Mouse (Mus musculus) ZHBTc4 (cell line): ENCODE results near the gene Mfsd4b1.

Experiments used
- DNase-seq: peaks from one replicate; pipeline ENCODE4 v3.0.0-alpha.2; 2011; ENCODE audit warnings: low read depth, low spot score

Mfsd4b1 gene

GRCm38 (mm10) chr10:40024554-40025428, at the start of gene Mfsd4b1:
Gene Mfsd4b1, minus strand, starts transcription at chr10:40025268.
- DNase-seq, result peak; percentile 87

- no peak for DNase-seq
Observed at GRCm38 (mm10) chr10:40073608-40074007, 48.5 kb upstream of the Mfsd4b1 start.

GRCm38 (mm10) chr10:40070684-40071083, 45.6 kb upstream of the Mfsd4b1 start:
- peak; percentile 23 for DNase-seq

- DNase-seq, result no peak
Observed at GRCm38 (mm10) chr10:40069270-40069669, 44.2 kb upstream of the Mfsd4b1 start.

- DNase-seq, result no peak
Observed at GRCm38 (mm10) chr10:40068595-40068994, 43.5 kb upstream of the Mfsd4b1 start.

- DNase-seq, result no peak
Observed at GRCm38 (mm10) chr10:40067529-40067928, 42.5 kb upstream of the Mfsd4b1 start.

- DNase-seq, result no peak
Observed at GRCm38 (mm10) chr10:40067071-40067470, 42.0 kb upstream of the Mfsd4b1 start.

GRCm38 (mm10) chr10:40065357-40065756, 40.3 kb upstream of the Mfsd4b1 start:
- no peak for DNase-seq

GRCm38 (mm10) chr10:40063291-40063890, 38.3 kb upstream of the Mfsd4b1 start:
- DNase-seq, result no peak

GRCm38 (mm10) chr10:40062812-40063211, 37.7 kb upstream of the Mfsd4b1 start:
- DNase-seq, result peak; percentile 21

GRCm38 (mm10) chr10:40061926-40062325, 36.9 kb upstream of the Mfsd4b1 start:
- no peak for DNase-seq

- DNase-seq, result no peak
Observed at GRCm38 (mm10) chr10:40058786-40059120, 33.7 kb upstream of the Mfsd4b1 start.

- DNase-seq, result no peak
Observed at GRCm38 (mm10) chr10:40058062-40058785, 33.2 kb upstream of the Mfsd4b1 start.

GRCm38 (mm10) chr10:40057615-40058014, 32.5 kb upstream of the Mfsd4b1 start:
- no peak for DNase-seq

- DNase-seq, result no peak
Observed at GRCm38 (mm10) chr10:40054455-40054854, 29.4 kb upstream of the Mfsd4b1 start.

- no peak for DNase-seq
Observed at GRCm38 (mm10) chr10:40053896-40054295, 28.8 kb upstream of the Mfsd4b1 start.

- DNase-seq, result no peak
Observed at GRCm38 (mm10) chr10:40053257-40053895, 28.3 kb upstream of the Mfsd4b1 start.

GRCm38 (mm10) chr10:40051997-40052396, 26.9 kb upstream of the Mfsd4b1 start:
- no peak for DNase-seq

GRCm38 (mm10) chr10:40050763-40051162, 25.7 kb upstream of the Mfsd4b1 start:
- DNase-seq, result no peak

GRCm38 (mm10) chr10:40041339-40041738, 16.3 kb upstream of the Mfsd4b1 start:
- no peak for DNase-seq

GRCm38 (mm10) chr10:40036686-40037560, 11.9 kb upstream of the Mfsd4b1 start:
- DNase-seq, result no peak
